Comparison of ENCODE assay signal across 25 mouse cellular contexts in genomic region chr3:140926689-140927088, GRCm38 (mm10).
DNase-seq lines count a peak whose midpoint lies in the region; ATAC-seq lines count a peak whose summit lies in the region.
"Had no signal": no experiment of that assay in that cellular context is flagged by ENCODE, and none has a peak within 500 bp of the region (broad histone marks: within the 10 kb centered on the region; RNA-seq: fewer than 3 reads in every experiment).

No protein-coding gene starts in this region.

- H3K36me3 ChIP-seq in kidney, embryonic 16.5 days (ENCODE audit: insufficient read depth, low read length), result no peaks in the 10 kb centered on the region
- H3K36me3 ChIP-seq: embryonic facial prominence, embryonic 12.5 days; embryonic facial prominence, embryonic 15.5 days; hindbrain, embryonic 10.5 days had no signal

- DNase-seq in cerebellum, adult 8-10 months, result no peak
- DNase-seq in cerebellum, adult 9-10 months, result peak; percentile 52
- DNase-seq in cerebellum, postnatal 14 days, result peak; percentile 11 to 29
- DNase-seq: adrenal gland, adult 8-10 months; adrenal gland, postnatal 25 days; gastrocnemius, postnatal 10 days; heart, adult 11 months; heart, postnatal 36 days; kidney, adult 18-20 months; kidney, adult 9 months had no signal

- 91% methylated on average over 5 of the region's 5 CpGs for WGBS in kidney, embryonic 16.5 days

- no peak overlapping the region for H3K27ac ChIP-seq in kidney, embryonic 16.5 days (ENCODE audit: low read length)
- H3K27ac ChIP-seq: embryonic facial prominence, embryonic 12.5 days; embryonic facial prominence, embryonic 15.5 days; forebrain, embryonic 13.5 days; hindbrain, embryonic 10.5 days; hindbrain, embryonic 14.5 days; hindbrain, postnatal 0 days had no signal

- H3K4me3 ChIP-seq in kidney, embryonic 16.5 days (ENCODE audit: low read length), result no peak overlapping the region
- H3K4me3 ChIP-seq: embryonic facial prominence, embryonic 12.5 days; embryonic facial prominence, embryonic 15.5 days; erythroblast, embryonic 14.5 days; forebrain, embryonic 13.5 days; hindbrain, embryonic 10.5 days had no signal

- no peak overlapping the region for H3K9ac ChIP-seq in kidney, embryonic 16.5 days (replicated peaks; ENCODE audit: low read length)
- H3K9ac ChIP-seq: embryonic facial prominence, embryonic 12.5 days; embryonic facial prominence, embryonic 15.5 days; forebrain, embryonic 13.5 days; hindbrain, embryonic 14.5 days had no signal

- H3K9me3 ChIP-seq in kidney, embryonic 16.5 days (ENCODE audit: low read length), result no peaks in the 10 kb centered on the region
- H3K9me3 ChIP-seq: embryonic facial prominence, embryonic 12.5 days; embryonic facial prominence, embryonic 15.5 days; forebrain, embryonic 13.5 days; hindbrain, embryonic 10.5 days had no signal

- no peaks in the 10 kb centered on the region for H3K27me3 ChIP-seq in kidney, embryonic 16.5 days (ENCODE audit: insufficient read depth, low read length)
- H3K27me3 ChIP-seq: embryonic facial prominence, embryonic 12.5 days; embryonic facial prominence, embryonic 15.5 days; forebrain, embryonic 13.5 days had no signal

- H3K4me1 ChIP-seq in kidney, embryonic 16.5 days (ENCODE audit: insufficient read depth, low read length), result no peaks in the 10 kb centered on the region
- H3K4me1 ChIP-seq: embryonic facial prominence, embryonic 12.5 days; embryonic facial prominence, embryonic 15.5 days; forebrain, embryonic 13.5 days; hindbrain, embryonic 10.5 days had no signal

- peak; percentile 68 for ATAC-seq in cerebellum, adult (ENCODE audit: insufficient number of reproducible peaks, low FRiP score, low TSS enrichment)
- no peak for ATAC-seq in erythroblast, adult 5-6 weeks (replicated peaks; ENCODE audit: low FRiP score, poor library complexity, severe bottlenecking)
- ATAC-seq in kidney, embryonic 16.5 days (ENCODE audit: low FRiP score, low TSS enrichment), result no peak
- ATAC-seq: activated CD4-positive, CD25-positive, alpha-beta regulatory T cell, adult 4 months; forebrain, embryonic 13.5 days; forebrain, embryonic 16.5 days; hindbrain, postnatal 0 days; inflammation-experienced regulatory T-cells, adult 6 months; intestine, embryonic 16.5 days had no signal

- H3K4me2 ChIP-seq in kidney, embryonic 16.5 days (replicated peaks; ENCODE audit: low read depth, low read length), result no peak overlapping the region
- H3K4me2 ChIP-seq: embryonic facial prominence, embryonic 12.5 days; embryonic facial prominence, embryonic 15.5 days; forebrain, embryonic 13.5 days; heart, embryonic 11.5 days; hindbrain, embryonic 14.5 days had no signal
